Mouse (Mus musculus): ENCODE data around the gene Kalrn. TPM values are rescaled to one million over a fixed set of nuclear protein-coding genes. Genes with fewer than 3 reads are reported as not detected.
A peak's percentile ranks its signal among the peaks of the same experiment; 100 is the strongest.

Gene Kalrn
- total and polyA plus RNA-seq, 2 experiments from 2014 or later: 23.6 to 148 TPM

GRCm38 (mm10) chr16:34352747-34353146, 220.6 kb downstream of the Kalrn start:
- DNase-seq (no peak), ATAC-seq (no peak)
- Histone ChIP-seq H3K27ac (ENCODE audit: low read depth, low read length) (no peak overlapping the region), H3K36me3 (ENCODE audit: insufficient read depth) (peaks cover 9% of the 10 kb centered on the region), H3K4me2 (ENCODE audit: low read depth) (no peak overlapping the region), H3K4me3 (ENCODE audit: low read depth, low read length) (no peak overlapping the region), H3K4me1 (ENCODE audit: insufficient read depth) (no peaks in the 10 kb centered on the region), H3K9ac (no peak overlapping the region), H3K9me3 (ENCODE audit: low read length) (no peaks in the 10 kb centered on the region), H3K27me3 (ENCODE audit: insufficient read depth, low read length) (no peaks in the 10 kb centered on the region)
- TF ChIP-seq CTCF (IDR thresholded peaks at IDR 0.05; ENCODE audit: low read depth): no peak
- 80% methylated on average over 6 of the region's 6 CpGs for WGBS

- no peaks in the 10 kb centered on the region for H3K9me3 ChIP-seq (ENCODE audit: low read length)
- TF ChIP-seq CTCF (IDR thresholded peaks at IDR 0.05; ENCODE audit: low read depth): no peak
Measured at GRCm38 (mm10) chr16:34351575-34352150, 221.7 kb downstream of the Kalrn start.

GRCm38 (mm10) chr16:34347574-34347973, 225.8 kb downstream of the Kalrn start:
- no peak overlapping the region for H3K4me2 ChIP-seq (ENCODE audit: low read depth)
- no peak for TF ChIP-seq CTCF (IDR thresholded peaks at IDR 0.05; ENCODE audit: low read depth)
- no peak overlapping the region for H3K9ac ChIP-seq
- H3K27me3 ChIP-seq (ENCODE audit: insufficient read depth, low read length): no peaks in the 10 kb centered on the region
- no peaks in the 10 kb centered on the region for H3K9me3 ChIP-seq (ENCODE audit: low read length)
- H3K36me3 ChIP-seq (ENCODE audit: insufficient read depth): no peaks in the 10 kb centered on the region
- DNase-seq: no peak
- H3K27ac ChIP-seq (ENCODE audit: low read depth, low read length): no peak overlapping the region
- H3K4me3 ChIP-seq (ENCODE audit: low read depth, low read length): no peak overlapping the region
- peaks cover 4% of the 10 kb centered on the region for H3K4me1 ChIP-seq (ENCODE audit: insufficient read depth)
- WGBS: 71% methylated on average over 10 of the region's 10 CpGs
- no peak for ATAC-seq

More at GRCm38 (mm10) chr16:34351575-34352150, 221.7 kb downstream of the Kalrn start:
- Histone ChIP-seq H3K4me1 (ENCODE audit: insufficient read depth) (no peaks in the 10 kb centered on the region), H3K9ac (no peak overlapping the region), H3K4me3 (ENCODE audit: low read depth, low read length) (no peak overlapping the region), H3K27ac (ENCODE audit: low read depth, low read length) (no peak overlapping the region), H3K4me2 (ENCODE audit: low read depth) (no peak overlapping the region), H3K27me3 (ENCODE audit: insufficient read depth, low read length) (no peaks in the 10 kb centered on the region), H3K36me3 (ENCODE audit: insufficient read depth) (peaks cover 4% of the 10 kb centered on the region; the same call in 1 of the 2 replicates)
- 81% methylated on average over 7 of the region's 7 CpGs for WGBS
- ATAC-seq (no peak), DNase-seq (no peak)

- Histone ChIP-seq H3K27ac (ENCODE audit: low read depth, low read length) (no peak overlapping the region), H3K36me3 (ENCODE audit: insufficient read depth) (no peaks in the 10 kb centered on the region), H3K9me3 (ENCODE audit: low read length) (no peaks in the 10 kb centered on the region), H3K9ac (no peak overlapping the region), H3K4me3 (ENCODE audit: low read depth, low read length) (no peak overlapping the region), H3K4me2 (ENCODE audit: low read depth) (no peak overlapping the region), H3K4me1 (ENCODE audit: insufficient read depth) (peaks cover 11% of the 10 kb centered on the region), H3K27me3 (ENCODE audit: insufficient read depth, low read length) (no peaks in the 10 kb centered on the region)
- DNase-seq (no peak), ATAC-seq (no peak)
- WGBS: 88% methylated on average over 8 of the region's 8 CpGs
- TF ChIP-seq CTCF (IDR thresholded peaks at IDR 0.05; ENCODE audit: low read depth): no peak
Measured at GRCm38 (mm10) chr16:34344895-34345876, 228.1 kb downstream of the Kalrn start.

- Histone ChIP-seq H3K27ac (ENCODE audit: low read depth, low read length) (no peak overlapping the region), H3K9me3 (ENCODE audit: low read length) (no peaks in the 10 kb centered on the region), H3K36me3 (ENCODE audit: insufficient read depth) (no peaks in the 10 kb centered on the region), H3K4me1 (ENCODE audit: insufficient read depth) (peaks cover 11% of the 10 kb centered on the region), H3K27me3 (ENCODE audit: insufficient read depth, low read length) (no peaks in the 10 kb centered on the region), H3K9ac (no peak overlapping the region), H3K4me2 (ENCODE audit: low read depth) (no peak overlapping the region), H3K4me3 (ENCODE audit: low read depth, low read length) (no peak overlapping the region)
- peak; percentile 85 for TF ChIP-seq CTCF (IDR thresholded peaks at IDR 0.05; ENCODE audit: low read depth)
- DNase-seq: peak; percentile 78
- peak; percentile 80 for ATAC-seq
- WGBS: 38% methylated on average over 1 of the region's 1 CpGs
Measured at GRCm38 (mm10) chr16:34343968-34344367, 229.4 kb downstream of the Kalrn start.

GRCm38 (mm10) chr16:34343161-34343560, 230.2 kb downstream of the Kalrn start:
- Histone ChIP-seq H3K4me3 (ENCODE audit: low read depth, low read length) (no peak overlapping the region), H3K9me3 (ENCODE audit: low read length) (no peaks in the 10 kb centered on the region), H3K27me3 (ENCODE audit: insufficient read depth, low read length) (no peaks in the 10 kb centered on the region), H3K27ac (ENCODE audit: low read depth, low read length) (peak overlapping the region; percentile 71), H3K36me3 (ENCODE audit: insufficient read depth) (no peaks in the 10 kb centered on the region), H3K9ac (no peak overlapping the region), H3K4me2 (ENCODE audit: low read depth) (no peak overlapping the region), H3K4me1 (ENCODE audit: insufficient read depth) (peaks cover 16% of the 10 kb centered on the region)
- TF ChIP-seq CTCF (IDR thresholded peaks at IDR 0.05; ENCODE audit: low read depth): no peak
- DNase-seq (no peak), ATAC-seq (no peak)
- 70% methylated on average over 4 of the region's 4 CpGs for WGBS
